Mouse (Mus musculus) CH12.LX (cell line): ENCODE results near the gene Fen1.

Source experiments
- CTCF ChIP-seq, 2 experiments: IDR thresholded peaks in 1 of 2; conservative IDR thresholded peaks in 1 of 2; 2 replicates each; pipeline ENCODE4 v1.5.1; 2011 to 2012; ENCODE audit warnings: low read depth in 2 of 2, low read length in 2 of 2, improper control_type of control experiment in 1 of 2, inconsistent platforms in 1 of 2, mild to moderate bottlenecking in 1 of 2, moderate library complexity in 1 of 2
- ELF1 ChIP-seq: IDR thresholded peaks from 2 replicates; pipeline ENCODE4 v1.6.1; 2014; ENCODE audit warnings: low read depth, mild to moderate bottlenecking, inconsistent platforms, low read length, improper control_type of control experiment
- ETS1 ChIP-seq: conservative IDR thresholded peaks from 2 replicates; pipeline ENCODE4 v1.6.1; 2012; ENCODE audit warnings: low read depth, mild to moderate bottlenecking, inconsistent platforms, low read length, improper control_type of control experiment, moderate library complexity
- HCFC1 ChIP-seq: IDR thresholded peaks from 2 replicates; pipeline ENCODE4 v1.6.1; 2012; ENCODE audit warnings: low read depth, mild to moderate bottlenecking, inconsistent platforms, low read length, improper control_type of control experiment
- POLR2A ChIP-seq: IDR thresholded peaks from 2 replicates; pipeline ENCODE4 v1.6.1; 2011; ENCODE audit warnings: low read depth, mild to moderate bottlenecking, improper control_type of control experiment, low read length
- USF2 ChIP-seq: conservative IDR thresholded peaks from 2 replicates; pipeline ENCODE4 v1.6.1; 2011; ENCODE audit warnings: low read depth, low read length, improper control_type of control experiment
- ZC3H11A ChIP-seq: IDR thresholded peaks from 2 replicates; pipeline ENCODE4 v1.6.1; 2012; ENCODE audit warnings: low read depth, mild to moderate bottlenecking, inconsistent platforms, low read length, improper control_type of control experiment
- ZKSCAN1 ChIP-seq: IDR thresholded peaks from 2 replicates; pipeline ENCODE4 v1.6.1; 2012; ENCODE audit warnings: low read depth, inconsistent platforms, low read length, improper control_type of control experiment, borderline replicate concordance

GRCm38 (mm10) chr19:10240654-10241305, 36.8 kb upstream of the Fen1 start, which contains the start of gene Myrf:
- TF ChIP-seq CTCF (conservative IDR thresholded peaks at IDR 0.05 in 1 of 2, IDR thresholded peaks at IDR 0.05 in 1 of 2; ENCODE audit: low read depth in 2 of 2, low read length in 2 of 2) (peak in 1 of 2 experiments; percentile 99; a peak in 2 of 4 replicates), POLR2A (no peak), ETS1 (no peak), ELF1 (no peak), ZKSCAN1 (no peak), ZC3H11A (no peak), USF2 (no peak), HCFC1 (no peak)
